Mouse (Mus musculus) MEL (cell line): ENCODE measurements around the gene Trim8. TPM values are rescaled to one million over a fixed set of nuclear protein-coding genes. Genes with fewer than 3 reads are reported as not detected.

Experiments used
- DNase-seq: peaks from one replicate; pipeline ENCODE4 v3.0.0; 2011; ENCODE audit warnings: low read depth, low spot score
- H3K27ac ChIP-seq: 2 replicates; pipeline ENCODE4 v1.5.1; 2012; ENCODE audit warnings: low read depth, mild to moderate bottlenecking, control low read depth, low read length, moderate library complexity; ENCODE audit not compliant: control insufficient read depth
- H3K27me3 ChIP-seq, 2 experiments: fragments of 150-350 bp in 1 of 2; sonication (generic) in 1 of 2; 2 replicates each; pipeline ENCODE4 v1.6.1; 2012; ENCODE audit warnings: low read length in 2 of 2, mild to moderate bottlenecking in 2 of 2, improper control_type of control experiment in 1 of 2, moderate library complexity in 1 of 2; ENCODE audit not compliant: insufficient read depth in 2 of 2, control insufficient read depth in 1 of 2
- H3K36me3 ChIP-seq, 2 experiments: 2 replicates each; pipeline ENCODE4 v1.6.1; 2012 to 2014; ENCODE audit warnings: low read length in 2 of 2, improper control_type of control experiment in 1 of 2, inconsistent platforms in 1 of 2, mild to moderate bottlenecking in 1 of 2; ENCODE audit not compliant: insufficient read depth in 2 of 2, control insufficient read depth in 1 of 2
- H3K4me1 ChIP-seq, 2 experiments: fragments of 150-350 bp in 1 of 2; sonication (generic) in 1 of 2; 2 replicates each; pipeline ENCODE4 v1.6.1; 2012; ENCODE audit warnings: low read length in 2 of 2, improper control_type of control experiment in 1 of 2, mild to moderate bottlenecking in 1 of 2; ENCODE audit not compliant: insufficient read depth in 2 of 2, control insufficient read depth in 1 of 2
- H3K4me3 ChIP-seq, 2 experiments: fragments of 150-350 bp in 1 of 2; sonication (generic) in 1 of 2; 2 replicates each; pipeline ENCODE4 v1.5.1; 2012; ENCODE audit warnings: low read depth in 2 of 2, low read length in 2 of 2, mild to moderate bottlenecking in 2 of 2, moderate library complexity in 2 of 2, control low read depth in 1 of 2, improper control_type of control experiment in 1 of 2; ENCODE audit not compliant: control insufficient read depth in 1 of 2, insufficient read depth in 1 of 2
- H3K79me2 ChIP-seq: 2 replicates; pipeline ENCODE4 v1.6.1; 2012; ENCODE audit warnings: mild to moderate bottlenecking, low read length, moderate library complexity; ENCODE audit not compliant: control insufficient read depth, poor library complexity, insufficient read depth
- H3K9ac ChIP-seq: 2 replicates; pipeline ENCODE4 v1.6.1; 2012; ENCODE audit warnings: low read depth, mild to moderate bottlenecking, control low read depth, low read length, moderate library complexity; ENCODE audit not compliant: control insufficient read depth, poor library complexity, severe bottlenecking
- H3K9me3 ChIP-seq: fragments of 150-350 bp; sonication (generic); replicated peaks from 2 replicates; pipeline ENCODE4 v1.6.1; 2012; ENCODE audit warnings: mild to moderate bottlenecking, low read length, improper control_type of control experiment, moderate library complexity; ENCODE audit not compliant: insufficient read depth
- CHD1 ChIP-seq: IDR thresholded peaks from 2 replicates; pipeline ENCODE4 v1.6.1; 2012; ENCODE audit warnings: low read depth, mild to moderate bottlenecking, inconsistent platforms, low read length, improper control_type of control experiment
- CHD2 ChIP-seq: IDR thresholded peaks from 2 replicates; pipeline ENCODE4 v1.6.1; 2011; ENCODE audit warnings: low read length, improper control_type of control experiment
- CTCF ChIP-seq, 3 experiments: IDR thresholded peaks in 2 of 3; conservative IDR thresholded peaks in 1 of 3; 2 replicates each; pipeline ENCODE4 v1.5.1; 2011 to 2012; ENCODE audit warnings: low read length in 3 of 3, low read depth in 2 of 3, mild to moderate bottlenecking in 2 of 3, improper control_type of control experiment in 1 of 3, inconsistent platforms in 1 of 3, mixed read lengths in 1 of 3, moderate library complexity in 1 of 3; ENCODE audit not compliant: control insufficient read depth in 1 of 3, insufficient read depth in 1 of 3, poor library complexity in 1 of 3, severe bottlenecking in 1 of 3
- E2F4 ChIP-seq: IDR thresholded peaks from 2 replicates; pipeline ENCODE4 v1.6.1; 2011; ENCODE audit warnings: low read depth, low read length, improper control_type of control experiment, borderline replicate concordance
- ELF1 ChIP-seq: IDR thresholded peaks from 2 replicates; pipeline ENCODE4 v1.6.1; 2014; ENCODE audit warnings: low read depth, mild to moderate bottlenecking, inconsistent platforms, low read length, improper control_type of control experiment, moderate library complexity
- EP300 ChIP-seq, 2 experiments: IDR thresholded peaks; 2 replicates each; pipeline ENCODE4 v1.6.1; 2011; ENCODE audit warnings: improper control_type of control experiment in 2 of 2, low read length in 2 of 2, low read depth in 1 of 2, mild to moderate bottlenecking in 1 of 2
- HCFC1 ChIP-seq: IDR thresholded peaks from 2 replicates; pipeline ENCODE4 v1.6.1; 2012; ENCODE audit warnings: low read depth, mild to moderate bottlenecking, inconsistent platforms, low read length, improper control_type of control experiment, moderate library complexity
- JUND ChIP-seq: IDR thresholded peaks from 2 replicates; pipeline ENCODE4 v1.6.1; 2011; ENCODE audit warnings: low read depth, mild to moderate bottlenecking, improper control_type of control experiment, low read length
- MAFK ChIP-seq: IDR thresholded peaks from 2 replicates; pipeline ENCODE4 v1.6.1; 2011; ENCODE audit warnings: low read depth, mild to moderate bottlenecking, low read length, improper control_type of control experiment, borderline replicate concordance
- MEF2A ChIP-seq: IDR thresholded peaks from 2 replicates; pipeline ENCODE4 v1.6.1; 2014; ENCODE audit warnings: low read depth, mild to moderate bottlenecking, inconsistent platforms, low read length, improper control_type of control experiment; ENCODE audit not compliant: poor library complexity, insufficient replicate concordance, severe bottlenecking; ENCODE audit errors: extremely low read depth
- MXI1 ChIP-seq: IDR thresholded peaks from 2 replicates; pipeline ENCODE4 v1.6.1; 2011; ENCODE audit warnings: mild to moderate bottlenecking, low read depth, low read length, improper control_type of control experiment
- MYB ChIP-seq: IDR thresholded peaks from 2 replicates; pipeline ENCODE4 v1.6.1; 2011; ENCODE audit warnings: mild to moderate bottlenecking, low read depth, low read length, improper control_type of control experiment
- MYC ChIP-seq: IDR thresholded peaks from 2 replicates; pipeline ENCODE4 v1.6.1; 2011; ENCODE audit warnings: low read depth, mild to moderate bottlenecking, low read length, improper control_type of control experiment, moderate library complexity
- NRF1 ChIP-seq: IDR thresholded peaks from 2 replicates; pipeline ENCODE4 v1.6.1; 2014; ENCODE audit warnings: low read depth, mild to moderate bottlenecking, inconsistent platforms, low read length, improper control_type of control experiment, moderate library complexity; ENCODE audit not compliant: poor library complexity, insufficient read depth, severe bottlenecking
- POLR2AphosphoS5 ChIP-seq: IDR thresholded peaks from 2 replicates; pipeline ENCODE4 v1.6.1; 2012; ENCODE audit warnings: low read depth, borderline replicate concordance, mild to moderate bottlenecking, inconsistent platforms, low read length, moderate library complexity, mixed read lengths
- SMC3 ChIP-seq: IDR thresholded peaks from 2 replicates; pipeline ENCODE4 v1.6.1; 2011; ENCODE audit warnings: low read depth, low read length, improper control_type of control experiment
- TAL1 ChIP-seq: IDR thresholded peaks from 2 replicates; pipeline ENCODE4 v1.6.1; 2012; ENCODE audit warnings: mild to moderate bottlenecking, inconsistent platforms, low read length, moderate library complexity, mixed read lengths
- TBP ChIP-seq: IDR thresholded peaks from 2 replicates; pipeline ENCODE4 v1.8.0; 2011; ENCODE audit warnings: low read depth, low read length, improper control_type of control experiment
- UBTF ChIP-seq: IDR thresholded peaks from 2 replicates; pipeline ENCODE4 v1.6.1; 2012; ENCODE audit warnings: low read depth, mild to moderate bottlenecking, inconsistent platforms, low read length, improper control_type of control experiment, moderate library complexity, borderline replicate concordance; ENCODE audit not compliant: insufficient read depth
- USF1 ChIP-seq: IDR thresholded peaks from 2 replicates; pipeline ENCODE4 v1.6.1; 2014; ENCODE audit warnings: low read depth, mild to moderate bottlenecking, inconsistent platforms, low read length, improper control_type of control experiment, moderate library complexity
- USF2 ChIP-seq, 2 experiments: IDR thresholded peaks; 2 replicates each; pipeline ENCODE4 v1.6.1; 2011 to 2012; ENCODE audit warnings: improper control_type of control experiment in 2 of 2, low read length in 2 of 2, borderline replicate concordance in 1 of 2, inconsistent platforms in 1 of 2, low read depth in 1 of 2, mild to moderate bottlenecking in 1 of 2; ENCODE audit not compliant: insufficient read depth in 1 of 2
- ZKSCAN1 ChIP-seq: IDR thresholded peaks from 2 replicates; pipeline ENCODE4 v1.6.1; 2012; ENCODE audit warnings: low read depth, mild to moderate bottlenecking, inconsistent platforms, low read length, improper control_type of control experiment, moderate library complexity
- ZMIZ1 ChIP-seq: IDR thresholded peaks from 2 replicates; pipeline ENCODE4 v1.6.1; 2012; ENCODE audit warnings: low read depth, mild to moderate bottlenecking, inconsistent platforms, low read length, improper control_type of control experiment, moderate library complexity
- ZNF384 ChIP-seq: IDR thresholded peaks from 2 replicates; pipeline ENCODE4 v1.6.1; 2012; ENCODE audit warnings: low read depth, mild to moderate bottlenecking, inconsistent platforms, low read length, improper control_type of control experiment
- polyA plus RNA-seq, 2 experiments: library from polyadenylated mRNA; stranded (reverse) in 1 of 2; unstranded in 1 of 2; fragments of >175 nt in 1 of 2; fragments of >200 nt in 1 of 2; gene quantifications; 2 replicates each; pipeline versions ENCODE4 v1.2.1 to v1.2.4; 2012; ENCODE audit warnings: low replicate concordance in 2 of 2, low read depth in 1 of 2; ENCODE audit not compliant: insufficient read length in 2 of 2, insufficient read depth in 1 of 2, missing spikeins in 1 of 2
- total RNA-seq: library from RNA; depleted of rRNA; stranded (reverse); fragments of 300-350 nt; gene quantifications from 2 replicates; pipeline ENCODE4 v1.2.3, GENCODE M21; 2012

The Trim8 gene
- total and polyA plus RNA-seq, 3 experiments, result 19.1 to 57.2 TPM; not detected in 1

GRCm38 (mm10) chr19:46507181-46507581 lies 5.7 kb downstream of the Trim8 start:
- no peak for DNase-seq
- no peak overlapping the region for H3K9ac ChIP-seq
- peaks cover 22 to 54% of the 10 kb centered on the region in 2 experiments for H3K4me1 ChIP-seq
- H3K27ac ChIP-seq, result no peak overlapping the region
- H3K79me2 ChIP-seq, result peaks cover 92% of the 10 kb centered on the region
- H3K36me3 ChIP-seq, result peaks cover 12 to 43% of the 10 kb centered on the region in 2 experiments
- no peaks in the 10 kb centered on the region for H3K27me3 ChIP-seq
- TF ChIP-seq ZNF384 (no peak), ZMIZ1 (no peak), POLR2AphosphoS5 (no peak), JUND (no peak), UBTF (no peak), CHD2 (no peak), TBP (no peak), MYB (no peak), MEF2A (no peak)
- TF ChIP-seq, all 39 proteins: peak for 0
- no peaks in the 10 kb centered on the region for H3K9me3 ChIP-seq
- H3K4me3 ChIP-seq, result no peak overlapping the region

GRCm38 (mm10) chr19:46507806-46508205 lies 6.3 kb downstream of the Trim8 start:
- Histone ChIP-seq H3K27me3 (no peaks in the 10 kb centered on the region), H3K4me1 (peaks cover 22 to 54% of the 10 kb centered on the region in 2 experiments), H3K36me3 (peaks cover 12 to 43% of the 10 kb centered on the region in 2 experiments), H3K27ac (no peak overlapping the region), H3K9me3 (no peaks in the 10 kb centered on the region), H3K4me3 (no peak overlapping the region), H3K9ac (no peak overlapping the region), H3K79me2 (peaks cover 86% of the 10 kb centered on the region)
- no peak for TF ChIP-seq SMC3
- no peak for TF ChIP-seq CTCF (IDR thresholded peaks at IDR 0.05 in 2 of 3, conservative IDR thresholded peaks at IDR 0.05 in 1 of 3; ENCODE audit: control insufficient read depth in 1 of 3, insufficient read depth in 1 of 3, low read depth in 2 of 3, low read length in 3 of 3, poor library complexity in 1 of 3, severe bottlenecking in 1 of 3)
- no peak for TF ChIP-seq ELF1
- TF ChIP-seq USF2 (IDR thresholded peaks at IDR 0.05; ENCODE audit: borderline replicate concordance in 1 of 2, insufficient read depth in 1 of 2, low read depth in 1 of 2, low read length in 2 of 2), result no peak
- no peak for TF ChIP-seq ZKSCAN1
- no peak for TF ChIP-seq UBTF
- no peak for TF ChIP-seq MXI1
- no peak for TF ChIP-seq EP300 (IDR thresholded peaks at IDR 0.05; ENCODE audit: low read depth in 1 of 2, low read length in 2 of 2)
- TF ChIP-seq TAL1, result no peak
- no peak for TF ChIP-seq TBP
- no peak for TF ChIP-seq HCFC1
- no peak for TF ChIP-seq MYC
- no peak for TF ChIP-seq E2F4
- no peak for TF ChIP-seq NRF1
- TF ChIP-seq CHD1, result no peak
- no peak for TF ChIP-seq USF1
- no peak for TF ChIP-seq MYB
- no peak for TF ChIP-seq JUND
- no peak for TF ChIP-seq MAFK
- no peak for DNase-seq
